Mouse (Mus musculus) G1E (cell line): Measurements from ENCODE around the gene Slc9c1.

Experiments
- CTCF ChIP-seq: IDR thresholded peaks from 2 replicates; pipeline ENCODE4 v1.5.1; 2012; ENCODE audit warnings: low read depth, low read length, inconsistent platforms, mixed read lengths
- GATA1 ChIP-seq: IDR thresholded peaks from 2 replicates; pipeline ENCODE4 v1.6.1; 2012; ENCODE audit warnings: borderline replicate concordance, low read length, inconsistent platforms, mixed read lengths
- GATA2 ChIP-seq: IDR thresholded peaks from 2 replicates; pipeline ENCODE4 v1.6.1; 2012; ENCODE audit warnings: low read depth, low read length, inconsistent platforms, borderline replicate concordance
- POLR2AphosphoS5 ChIP-seq: IDR thresholded peaks from 2 replicates; pipeline ENCODE4 v1.6.1; 2012; ENCODE audit warnings: low read depth, low read length, inconsistent platforms; ENCODE audit not compliant: insufficient replicate concordance
- TAL1 ChIP-seq: conservative IDR thresholded peaks from 2 replicates; pipeline ENCODE4 v1.6.1; 2012; ENCODE audit warnings: low read depth, low read length, inconsistent platforms, mixed read lengths

DNA sequence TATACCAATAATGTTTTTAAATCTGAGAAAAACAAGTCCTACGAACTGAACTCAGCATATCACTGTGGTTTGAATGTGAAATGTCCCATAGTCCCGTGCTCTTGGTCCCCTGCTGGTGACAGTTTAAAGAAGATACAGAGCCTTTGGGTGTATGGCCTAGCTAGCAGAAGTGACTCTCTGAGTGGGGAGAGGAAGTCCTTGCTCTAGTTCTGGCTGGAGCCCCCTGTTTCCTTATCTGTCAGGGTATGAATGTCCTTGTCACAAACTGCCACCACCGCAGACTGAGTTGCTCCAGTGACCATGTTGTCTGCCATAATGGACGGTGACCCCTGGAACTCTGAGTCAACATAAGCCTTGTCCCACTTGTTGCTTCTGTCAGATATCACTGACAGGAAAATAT is 88.1 kb downstream of the Slc9c1 start:
- no peak for TF ChIP-seq TAL1
- TF ChIP-seq CTCF, result no peak
- no peak for TF ChIP-seq POLR2AphosphoS5
- no peak for TF ChIP-seq GATA1
- TF ChIP-seq GATA2, result no peak
